In genomic region chr12:53587691-53588504, GRCm38 (mm10) we compare ENCODE assay signal across 9 mouse cellular contexts.
A peak's percentile ranks its signal among the peaks of the same experiment; 100 is the strongest.
DNase-seq lines count a peak whose midpoint lies in the region; ATAC-seq and TF ChIP-seq lines count a peak whose summit lies in the region.
"Had no signal": no experiment of that assay in that cellular context is flagged by ENCODE, and none has a peak within 500 bp of the region (broad histone marks: within the 10 kb centered on the region; RNA-seq: fewer than 3 reads in every experiment).

No protein-coding gene starts in this region.

- peaks cover 7% of the 10 kb centered on the region for H3K4me1 ChIP-seq in stomach, embryonic 16.5 days (ENCODE audit: control insufficient read depth, insufficient read depth, low read length)
- no peaks in the 10 kb centered on the region for H3K4me1 ChIP-seq in stomach, postnatal 0 days (replicated peaks; ENCODE audit: control insufficient read depth, insufficient read depth)
- H3K4me1 ChIP-seq in neural tube, embryonic 12.5 days: peaks cover 24% of the 10 kb centered on the region
- H3K4me1 ChIP-seq: stomach, embryonic 15.5 days had no signal

- 65% methylated on average over 19 of the region's 19 CpGs for WGBS in stomach, embryonic 16.5 days
- 73% methylated on average over 19 of the region's 19 CpGs for WGBS in stomach, postnatal 0 days
- 58% methylated on average over 19 of the region's 19 CpGs for WGBS in neural tube, embryonic 12.5 days

- H3K27ac ChIP-seq in stomach, embryonic 16.5 days (ENCODE audit: low read length): no peak overlapping the region
- H3K27ac ChIP-seq in stomach, postnatal 0 days (replicated peaks): no peak overlapping the region
- 0 out of 2 replicates have a peak overlapping the region, but pooled peaks have one; percentile 32 for H3K27ac ChIP-seq in neural tube, embryonic 12.5 days
- H3K27ac ChIP-seq: stomach, embryonic 15.5 days had no signal

- no peak overlapping the region for H3K9ac ChIP-seq in stomach, embryonic 16.5 days (ENCODE audit: low read length)
- no peak overlapping the region for H3K9ac ChIP-seq in stomach, postnatal 0 days (ENCODE audit: low read length)
- H3K9ac ChIP-seq in neural tube, embryonic 12.5 days: peak overlapping the region; percentile 14; the same call in 1 of the 2 replicates
- H3K9ac ChIP-seq: stomach, embryonic 15.5 days had no signal

- no peaks in the 10 kb centered on the region for H3K9me3 ChIP-seq in stomach, embryonic 16.5 days (replicated peaks; ENCODE audit: control insufficient read depth, low read length)
- no peaks in the 10 kb centered on the region for H3K9me3 ChIP-seq in stomach, postnatal 0 days (ENCODE audit: control insufficient read depth, low read length)
- H3K9me3 ChIP-seq in neural tube, embryonic 12.5 days: no peaks in the 10 kb centered on the region
- H3K9me3 ChIP-seq: stomach, embryonic 15.5 days had no signal

- DNase-seq in stomach, postnatal 0 days (ENCODE audit: low spot score): no peak
- peak; percentile 8 to 16 for DNase-seq in cerebellum, postnatal 36 days
- peak; percentile 5 to 20 for DNase-seq in gastrocnemius, postnatal 36 days
- peak; percentile 44 to 60 for DNase-seq in layer of hippocampus, adult 8-10 months (ENCODE audit: low spot score in 2 of 2)
- no peak for DNase-seq in liver
- no peak for DNase-seq in urinary bladder, postnatal 14 days (ENCODE audit: low spot score)

- ATAC-seq in stomach, embryonic 16.5 days (ENCODE audit: insufficient read depth, low FRiP score): peak; percentile 29; the same call in 1 of the 2 replicates
- ATAC-seq in stomach, postnatal 0 days (ENCODE audit: low FRiP score, low TSS enrichment): no peak
- ATAC-seq in neural tube, embryonic 12.5 days (ENCODE audit: low FRiP score, low read depth): peak; percentile 87

- intact Hi-C loops in gastrocnemius, postnatal 36 days (cut with DNase I): no loop called here

- no peak for TF ChIP-seq EP300 in stomach, postnatal 0 days (optimal IDR thresholded peaks at IDR 0.05)

- no peak for TF ChIP-seq CTCF in stomach, postnatal 0 days (IDR thresholded peaks at IDR 0.05; ENCODE audit: low read depth)

- no peak overlapping the region for H3K4me2 ChIP-seq in stomach, embryonic 16.5 days (ENCODE audit: low read depth, low read length)
- no peak overlapping the region for H3K4me2 ChIP-seq in stomach, postnatal 0 days (replicated peaks; ENCODE audit: low read depth)
- 0 out of 2 replicates have a peak overlapping the region, but pooled peaks have one; percentile 16 for H3K4me2 ChIP-seq in neural tube, embryonic 12.5 days (replicated peaks)
- H3K4me2 ChIP-seq: stomach, embryonic 15.5 days had no signal

- no peaks in the 10 kb centered on the region for H3K36me3 ChIP-seq in stomach, embryonic 16.5 days (ENCODE audit: control insufficient read depth, insufficient read depth, low read length)
- H3K36me3 ChIP-seq in stomach, postnatal 0 days (ENCODE audit: control insufficient read depth, insufficient read depth, low read length): no peaks in the 10 kb centered on the region
- H3K36me3 ChIP-seq in neural tube, embryonic 12.5 days: no peaks in the 10 kb centered on the region
- H3K36me3 ChIP-seq: stomach, embryonic 15.5 days had no signal

- H3K27me3 ChIP-seq in stomach, embryonic 16.5 days (ENCODE audit: control insufficient read depth, insufficient read depth, low read length): no peaks in the 10 kb centered on the region
- H3K27me3 ChIP-seq in stomach, postnatal 0 days (ENCODE audit: control insufficient read depth, insufficient read depth, low read length): no peaks in the 10 kb centered on the region
- no peaks in the 10 kb centered on the region for H3K27me3 ChIP-seq in neural tube, embryonic 12.5 days (replicated peaks)
- H3K27me3 ChIP-seq: stomach, embryonic 15.5 days had no signal

- no peak overlapping the region for H3K4me3 ChIP-seq in stomach, embryonic 16.5 days (replicated peaks; ENCODE audit: low read length)
- no peak overlapping the region for H3K4me3 ChIP-seq in stomach, postnatal 0 days (ENCODE audit: low read depth, low read length)
- no peak overlapping the region for H3K4me3 ChIP-seq in neural tube, embryonic 12.5 days
- H3K4me3 ChIP-seq: stomach, embryonic 15.5 days had no signal

Comparison
In these comparisons a context has a peak if more than half of its experiments do, and no peak if none do; other contexts are left out.
1. DNase-seq: peak in cerebellum, postnatal 36 days (2 of 2), gastrocnemius, postnatal 36 days (2 of 2) and layer of hippocampus, adult 8-10 months (2 of 2); none in stomach, postnatal 0 days (single experiment), liver (single experiment) and urinary bladder, postnatal 14 days (single experiment).